Mouse (Mus musculus) lung, embryonic 14.5 days (tissue): ENCODE results near the gene Cdcp1. TPM values are rescaled to one million over a fixed set of nuclear protein-coding genes. Genes with fewer than 3 reads are reported as not detected.

Experiments
- ATAC-seq: fragments of 200-750 bp; cut with Nextera tagmentation; 2 replicates; pipeline ENCODE4 v1.8.0; 2017; ENCODE audit warnings: mild to moderate bottlenecking, moderate TSS enrichment, moderate library complexity; ENCODE audit not compliant: insufficient read depth
- DNase-seq: peaks from one replicate; pipeline ENCODE4 v3.0.0-alpha.2; 2015
- H3K27ac ChIP-seq: fragments of 300-500 bp; sonication (generic); 2 replicates; pipeline ENCODE4 v1.5.1; 2014; ENCODE audit warnings: low read depth, mild to moderate bottlenecking, moderate library complexity
- H3K27me3 ChIP-seq: fragments of 300-500 bp; sonication (generic); 2 replicates; pipeline ENCODE4 v1.6.1; 2014; ENCODE audit warnings: low read length, control low read depth; ENCODE audit not compliant: insufficient read depth
- H3K36me3 ChIP-seq: fragments of 300-500 bp; sonication (generic); 2 replicates; pipeline ENCODE4 v1.6.1; 2014; ENCODE audit warnings: control low read depth; ENCODE audit not compliant: insufficient read depth
- H3K4me1 ChIP-seq: fragments of 300-500 bp; sonication (generic); 2 replicates; pipeline ENCODE4 v1.6.1; 2014; ENCODE audit warnings: antibody characterized with exemption, control low read depth; ENCODE audit not compliant: insufficient read depth
- H3K4me2 ChIP-seq: fragments of 300-500 bp; sonication (generic); 2 replicates; pipeline ENCODE4 v1.6.1; 2014; ENCODE audit warnings: mild to moderate bottlenecking
- H3K4me3 ChIP-seq: fragments of 300-500 bp; sonication (generic); 2 replicates; pipeline ENCODE4 v1.5.1; 2014; ENCODE audit warnings: low read depth, low read length
- H3K9ac ChIP-seq: fragments of 300-500 bp; sonication (generic); 2 replicates; pipeline ENCODE4 v1.6.1; 2014
- H3K9me3 ChIP-seq: fragments of 300-500 bp; sonication (generic); 2 replicates; pipeline ENCODE4 v1.6.1; 2016; ENCODE audit warnings: low read depth, low read length, control low read depth
- CTCF ChIP-seq: IDR thresholded peaks from 2 replicates; pipeline ENCODE4 v1.5.1; 2016; ENCODE audit warnings: antibody characterized with exemption, low read depth
- WGBS: fragments of 180-500 bp; shearing (Covaris S2); extraction: QIAGEN DNeasy Blood & Tissue Kit; methylation state at CpG from one replicate; pipeline ENCODE4 v1.1.7; 2014; 5-methylcytosine and 5-hydroxymethylcytosine counted together
- polyA plus RNA-seq: library from polyadenylated mRNA; unstranded; fragments of >200 nt; fragmentation: Nextera tagmentation; extraction: Ambion mirVana; gene quantifications from 2 replicates; pipeline ENCODE4 v1.2.1, GENCODE M21; 2014

Cdcp1 gene
- polyA plus RNA-seq, 1 experiment from 2014 or later, result 12.5 TPM

DNA sequence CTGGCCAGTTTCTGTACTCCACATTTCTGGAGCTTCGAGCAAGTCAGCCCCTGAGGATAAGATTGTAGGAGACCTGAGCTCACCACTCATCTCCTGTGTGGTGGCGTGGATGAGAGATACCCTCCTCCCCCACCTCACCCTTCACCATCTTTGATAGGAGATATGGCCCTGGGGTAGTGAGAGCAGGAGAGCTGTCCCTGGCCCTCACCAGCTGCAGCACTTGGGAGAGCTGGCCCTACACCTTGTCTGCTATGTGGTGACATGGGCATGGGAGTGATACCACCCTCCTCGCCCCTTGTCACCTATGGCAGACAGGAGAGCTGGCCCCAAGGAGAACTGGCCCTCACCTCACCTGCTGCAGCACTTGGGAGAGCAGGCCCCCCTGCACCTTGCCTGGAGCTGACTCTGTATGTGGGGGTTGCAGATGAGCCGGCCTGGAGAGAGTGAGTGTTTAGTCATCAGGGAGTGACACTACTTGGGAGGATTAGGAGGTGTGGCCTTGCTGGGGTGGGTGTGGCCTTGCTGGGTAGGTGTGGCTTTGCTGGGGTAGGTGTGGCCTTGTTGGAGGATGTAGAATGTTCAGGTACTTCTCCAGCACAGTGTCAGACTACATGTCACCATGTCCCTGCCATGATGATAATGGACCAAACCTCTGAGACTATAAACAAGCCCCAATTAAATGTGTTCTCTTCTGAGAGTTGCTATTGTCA, 52.7 kb downstream of the Cdcp1 start:
- Histone ChIP-seq H3K36me3 (no peaks in the 10 kb centered on the region), H3K27ac (no peak overlapping the region), H3K9me3 (no peaks in the 10 kb centered on the region), H3K4me1 (no peaks in the 10 kb centered on the region), H3K4me2 (no peak overlapping the region), H3K9ac (no peak overlapping the region), H3K4me3 (no peak overlapping the region), H3K27me3 (no peaks in the 10 kb centered on the region)
- ATAC-seq (peak; percentile 15; the same call in 1 of the 2 replicates), DNase-seq (no peak)
- WGBS, result 76% methylated on average over 4 of the region's 4 CpGs
- no peak for TF ChIP-seq CTCF

GRCm38 (mm10) chr9:123161792-123162191, 54.0 kb downstream of the Cdcp1 start:
- no peaks in the 10 kb centered on the region for H3K4me1 ChIP-seq
- no peak for TF ChIP-seq CTCF
- no peaks in the 10 kb centered on the region for H3K9me3 ChIP-seq
- no peaks in the 10 kb centered on the region for H3K36me3 ChIP-seq
- no peak overlapping the region for H3K4me3 ChIP-seq
- H3K4me2 ChIP-seq, result no peak overlapping the region
- no peak overlapping the region for H3K9ac ChIP-seq
- DNase-seq (no peak), ATAC-seq (no peak)
- H3K27ac ChIP-seq, result no peak overlapping the region
- no peaks in the 10 kb centered on the region for H3K27me3 ChIP-seq
- WGBS, result 46% methylated on average over 2 of the region's 2 CpGs

GRCm38 (mm10) chr9:123159330-123159729, 56.5 kb downstream of the Cdcp1 start:
- ATAC-seq, result peak; percentile 37; the same call in 1 of the 2 replicates

GRCm38 (mm10) chr9:123158125-123158836, 57.6 kb downstream of the Cdcp1 start:
- H3K27ac ChIP-seq, result no peak overlapping the region
- DNase-seq (peak; percentile 71), ATAC-seq (no peak)
- H3K27me3 ChIP-seq, result no peaks in the 10 kb centered on the region
- no peak overlapping the region for H3K9ac ChIP-seq
- no peaks in the 10 kb centered on the region for H3K36me3 ChIP-seq
- TF ChIP-seq CTCF, result peak; percentile 66
- no peaks in the 10 kb centered on the region for H3K4me1 ChIP-seq
- H3K4me3 ChIP-seq, result no peak overlapping the region
- H3K9me3 ChIP-seq, result no peaks in the 10 kb centered on the region
- WGBS, result 45% methylated on average over 8 of the region's 8 CpGs
- H3K4me2 ChIP-seq, result no peak overlapping the region

More at GRCm38 (mm10) chr9:123159330-123159729, 56.5 kb downstream of the Cdcp1 start:
- no peaks in the 10 kb centered on the region for H3K9me3 ChIP-seq
- H3K27me3 ChIP-seq, result no peaks in the 10 kb centered on the region
- H3K4me1 ChIP-seq, result no peaks in the 10 kb centered on the region
- no peak overlapping the region for H3K27ac ChIP-seq
- DNase-seq, result peak; percentile 88
- no peaks in the 10 kb centered on the region for H3K36me3 ChIP-seq
- H3K4me3 ChIP-seq, result no peak overlapping the region
- TF ChIP-seq CTCF, result peak; percentile 84
- no peak overlapping the region for H3K4me2 ChIP-seq
- 54% methylated on average over 7 of the region's 7 CpGs for WGBS
- no peak overlapping the region for H3K9ac ChIP-seq

DNA sequence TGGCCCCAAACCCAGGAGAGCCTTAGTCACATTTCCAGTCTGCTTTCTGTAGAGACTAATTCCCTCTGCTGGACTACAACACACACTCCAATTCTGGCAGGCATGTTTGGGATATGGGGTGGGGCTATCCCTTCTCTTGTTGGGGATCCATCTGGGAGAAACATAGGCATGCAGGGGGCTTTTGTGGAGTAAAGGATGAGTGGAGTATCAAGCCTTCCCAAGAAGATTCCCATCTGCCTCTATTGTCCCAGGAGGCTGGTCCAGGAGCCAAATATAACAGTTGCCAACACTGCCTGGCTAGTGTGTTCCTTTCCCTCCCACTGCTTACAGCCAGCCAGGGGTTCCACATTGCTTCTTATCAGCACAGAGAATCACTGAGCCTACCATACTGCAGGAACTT, 58.1 kb downstream of the Cdcp1 start:
- no peak overlapping the region for H3K9ac ChIP-seq
- no peak overlapping the region for H3K4me2 ChIP-seq
- TF ChIP-seq CTCF, result no peak
- no peaks in the 10 kb centered on the region for H3K4me1 ChIP-seq
- H3K36me3 ChIP-seq, result no peaks in the 10 kb centered on the region
- H3K9me3 ChIP-seq, result no peaks in the 10 kb centered on the region
- no peak overlapping the region for H3K27ac ChIP-seq
- H3K4me3 ChIP-seq, result no peak overlapping the region
- DNase-seq, result no peak
- no peak for ATAC-seq
- H3K27me3 ChIP-seq, result no peaks in the 10 kb centered on the region

DNA sequence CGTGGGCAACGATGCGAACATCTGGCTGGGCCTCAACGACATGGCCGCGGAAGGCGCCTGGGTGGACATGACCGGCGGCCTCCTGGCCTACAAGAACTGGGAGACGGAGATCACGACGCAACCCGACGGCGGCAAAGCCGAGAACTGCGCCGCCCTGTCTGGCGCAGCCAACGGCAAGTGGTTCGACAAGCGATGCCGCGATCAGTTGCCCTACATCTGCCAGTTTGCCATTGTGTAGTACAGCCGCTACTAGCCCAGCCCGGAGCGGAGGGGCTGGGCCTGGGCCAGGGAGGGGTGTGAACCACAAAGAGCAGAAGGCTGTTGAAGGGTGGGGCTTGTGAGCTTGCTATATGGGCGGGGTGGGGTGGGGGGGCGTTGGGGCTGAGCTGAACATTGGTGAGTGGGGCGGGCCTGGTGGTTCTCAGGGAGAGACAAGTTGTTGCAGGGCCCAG, 58.9 kb downstream of the Cdcp1 start:
- Histone ChIP-seq H3K4me1 (no peaks in the 10 kb centered on the region), H3K36me3 (no peaks in the 10 kb centered on the region), H3K9ac (peak overlapping the region; percentile 41; the same call in 1 of the 2 replicates), H3K4me2 (peak overlapping the region; percentile 51), H3K4me3 (peak overlapping the region; percentile 12; the same call in 1 of the 2 replicates), H3K9me3 (no peaks in the 10 kb centered on the region), H3K27me3 (no peaks in the 10 kb centered on the region), H3K27ac (no peak overlapping the region)
- DNase-seq (peak; percentile 55), ATAC-seq (peak; percentile 78)
- 25% methylated on average over 30 of the region's 30 CpGs for WGBS
- no peak; the same call in 1 of the 2 replicates for TF ChIP-seq CTCF

GRCm38 (mm10) chr9:123153121-123153520, 62.7 kb downstream of the Cdcp1 start:
- 88% methylated on average over 2 of the region's 2 CpGs for WGBS
- TF ChIP-seq CTCF, result no peak
- Histone ChIP-seq H3K4me3 (no peak overlapping the region), H3K4me2 (no peak overlapping the region), H3K27me3 (no peaks in the 10 kb centered on the region), H3K9me3 (no peaks in the 10 kb centered on the region), H3K4me1 (no peaks in the 10 kb centered on the region), H3K27ac (no peak overlapping the region), H3K36me3 (no peaks in the 10 kb centered on the region), H3K9ac (no peak overlapping the region)
- ATAC-seq (no peak), DNase-seq (no peak)
